Mouse (Mus musculus) cerebellum, postnatal 10 days (tissue): ENCODE results near the gene Rfx4.

Source experiments
- DNase-seq, 2 experiments: peaks; one replicate each; pipeline ENCODE4 v3.0.0; 2021; ENCODE audit warnings: mixed read lengths in 2 of 2

The Rfx4 gene

DNA sequence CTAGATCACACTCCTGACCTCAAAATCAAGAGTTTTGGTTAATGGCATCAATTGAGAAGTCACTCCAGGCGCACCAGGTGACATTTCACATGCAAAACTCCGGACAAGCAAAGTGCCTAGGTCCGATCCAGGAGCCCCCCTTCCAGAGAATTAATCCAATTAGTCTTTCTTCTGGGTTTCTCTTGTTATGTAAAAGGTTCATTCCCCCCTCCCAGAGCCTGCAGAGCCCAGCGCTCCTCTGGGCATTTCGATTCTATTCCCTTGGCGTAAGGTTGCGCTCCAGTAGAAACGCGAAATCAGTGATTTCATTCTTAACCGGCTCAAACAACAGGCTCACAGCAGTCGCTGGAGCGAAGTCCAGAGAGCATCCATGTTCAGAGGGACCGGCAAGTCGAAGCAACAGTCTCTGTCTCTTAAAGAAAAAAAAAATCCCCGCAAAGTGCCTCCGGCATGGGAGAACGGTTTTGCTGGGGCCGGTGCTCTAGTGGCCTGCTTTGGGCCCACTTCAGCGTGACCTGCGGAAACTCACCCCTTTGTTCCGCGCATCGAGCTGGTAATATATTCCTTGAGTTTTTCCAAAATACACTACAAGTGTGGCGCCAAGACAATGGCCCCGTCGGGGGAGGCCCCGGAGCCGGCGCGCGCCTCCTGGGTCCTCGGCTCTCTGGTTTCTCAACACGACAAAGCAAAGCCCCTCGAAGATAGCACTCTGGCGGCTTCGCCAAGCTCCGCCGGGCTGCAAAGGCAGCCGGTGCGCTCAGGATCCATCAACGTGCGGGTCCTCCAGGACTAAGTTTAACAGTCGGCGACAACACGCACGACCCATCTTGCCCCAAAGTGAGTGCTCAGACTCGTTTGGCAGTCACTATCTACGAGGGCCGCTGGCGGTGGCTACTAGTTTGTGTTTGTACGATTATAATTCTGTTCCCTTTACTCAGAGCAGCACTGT lies 2.9 kb downstream of the Rfx4 start:
- no peak for DNase-seq

DNA sequence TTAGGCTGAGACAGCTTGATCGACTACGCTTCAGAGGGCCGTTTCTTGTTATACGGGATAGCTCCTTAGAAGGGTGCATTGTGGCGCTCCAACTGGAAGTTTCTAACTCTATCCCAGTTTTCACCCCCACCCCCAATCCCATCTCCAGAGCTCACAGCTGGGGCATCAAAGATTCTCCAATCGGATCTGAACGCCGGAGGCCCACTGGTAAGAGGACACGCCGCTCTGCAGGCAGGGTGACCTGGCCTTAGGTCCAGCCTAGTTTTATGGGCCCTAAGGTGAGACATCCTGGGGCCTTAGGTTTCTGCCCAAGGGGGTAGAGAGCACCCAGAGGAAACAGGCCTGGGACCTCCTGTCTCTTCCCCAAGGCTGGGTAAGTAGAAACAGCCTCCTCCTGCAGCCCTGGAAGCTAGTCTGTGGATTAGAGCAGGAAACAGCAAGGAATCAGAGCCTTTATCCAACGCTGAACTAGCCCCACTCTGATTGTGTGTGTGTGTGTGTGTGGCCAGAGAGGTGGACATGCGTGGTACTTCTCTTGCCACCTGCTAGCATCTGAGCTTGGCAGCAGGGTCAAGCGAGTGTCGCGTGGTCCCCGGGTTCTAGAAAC lies 3.8 kb downstream of the Rfx4 start:
- no peak for DNase-seq

DNA sequence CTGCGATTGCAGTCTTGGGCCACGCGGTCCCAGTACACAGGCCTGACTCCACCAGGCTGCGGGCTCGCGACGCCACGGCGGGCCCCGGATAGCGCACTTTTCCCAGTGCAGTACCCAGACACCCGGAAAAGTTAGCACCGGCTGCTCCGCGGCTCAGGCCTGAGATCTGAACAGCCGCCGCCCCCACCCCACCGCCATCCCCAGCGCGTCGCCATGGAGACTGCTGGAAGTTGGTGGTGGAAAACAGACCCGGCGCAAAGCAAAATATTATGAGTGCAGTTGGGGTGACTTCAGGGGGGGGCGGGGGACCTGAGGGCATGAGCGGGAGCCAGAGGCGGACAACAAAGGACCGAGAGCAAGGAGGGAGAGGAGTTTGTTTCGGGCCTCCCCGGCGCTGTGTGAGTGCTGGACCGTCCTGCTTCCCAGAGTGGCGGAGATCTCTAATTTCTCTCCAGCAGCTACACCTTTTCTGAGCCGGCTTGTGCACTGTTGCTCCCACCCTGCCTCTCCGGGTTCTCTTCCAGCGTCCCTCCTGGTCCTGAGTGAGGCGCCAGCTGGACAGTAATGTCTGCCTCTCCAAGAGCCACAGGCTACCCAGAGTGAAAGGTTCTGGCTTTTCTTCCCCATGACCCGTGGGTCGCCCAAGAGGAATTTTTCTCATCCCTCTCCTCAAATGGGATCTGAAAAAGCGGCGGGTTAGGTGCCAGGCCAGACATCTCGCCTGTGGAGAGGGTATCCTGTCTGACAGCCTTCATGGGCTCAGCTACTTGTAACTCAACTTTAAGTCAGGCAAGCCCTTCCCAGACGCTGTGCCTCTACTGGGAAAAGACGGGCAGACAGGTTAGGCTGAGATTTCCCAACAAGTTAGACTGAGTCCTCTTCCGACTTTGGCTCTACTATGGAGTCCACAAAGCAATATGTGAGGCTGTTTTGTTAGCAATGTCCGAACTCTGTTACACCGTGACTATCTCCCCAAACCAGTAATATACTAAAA lies 4.6 kb downstream of the Rfx4 start:
- DNase-seq = peak; percentile 47 to 57

DNA sequence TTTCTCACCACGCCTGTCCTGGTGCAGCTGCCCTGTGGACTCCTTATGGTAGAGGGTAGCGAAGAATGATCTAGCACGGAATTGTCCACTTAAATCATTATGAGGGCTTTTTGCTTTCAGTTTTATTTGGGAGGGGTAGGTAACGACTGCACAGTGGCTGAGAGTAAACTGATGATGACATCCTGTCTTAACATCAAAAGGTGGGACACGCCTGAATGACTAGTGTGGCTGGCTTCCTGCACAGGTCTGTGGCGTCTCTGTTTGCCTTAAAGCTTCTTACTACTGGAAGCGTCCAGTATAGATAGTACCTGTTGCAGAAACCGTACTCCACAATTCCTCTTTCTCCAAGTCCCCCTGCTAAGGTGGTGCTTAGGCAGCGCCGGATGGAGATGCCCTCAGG lies 12.9 kb downstream of the Rfx4 start:
- DNase-seq = no peak

DNA sequence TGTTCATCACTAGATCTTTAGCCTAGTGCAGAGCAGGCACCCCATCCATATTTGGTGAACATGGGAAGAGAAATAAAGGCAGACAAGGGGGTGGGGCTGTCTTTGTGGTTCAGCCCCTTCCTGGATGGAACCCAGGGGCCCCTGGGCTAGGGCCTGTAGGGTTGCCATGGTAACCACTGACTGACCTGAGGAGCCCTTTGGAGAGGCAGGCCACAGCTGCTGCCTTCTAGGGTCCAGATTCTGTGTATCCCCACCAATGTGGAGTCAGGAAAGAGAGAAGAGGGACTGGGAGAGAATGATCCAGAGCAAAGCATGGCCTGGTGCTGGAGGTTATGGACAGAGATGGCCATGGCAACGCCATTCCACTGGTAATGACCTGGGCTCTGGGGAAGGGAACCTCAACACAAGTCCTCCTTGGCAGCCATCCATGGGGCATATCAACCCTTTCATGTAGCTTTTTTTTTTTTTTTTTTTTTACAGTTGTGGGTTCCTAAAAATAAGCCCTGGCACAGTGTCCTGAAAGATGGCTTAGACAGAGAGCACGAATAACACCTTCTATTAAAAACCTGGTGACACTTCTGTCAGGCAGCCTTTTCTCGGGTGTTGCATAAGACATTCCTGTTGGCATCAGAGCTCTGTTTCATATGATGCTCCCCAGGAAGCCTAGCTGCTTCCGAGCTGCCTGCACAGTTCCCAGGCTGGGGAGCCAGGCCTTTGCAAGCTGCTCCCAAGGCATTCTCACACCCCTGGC lies 16.7 kb downstream of the Rfx4 start:
- peak; percentile 51 to 56 for DNase-seq

DNA sequence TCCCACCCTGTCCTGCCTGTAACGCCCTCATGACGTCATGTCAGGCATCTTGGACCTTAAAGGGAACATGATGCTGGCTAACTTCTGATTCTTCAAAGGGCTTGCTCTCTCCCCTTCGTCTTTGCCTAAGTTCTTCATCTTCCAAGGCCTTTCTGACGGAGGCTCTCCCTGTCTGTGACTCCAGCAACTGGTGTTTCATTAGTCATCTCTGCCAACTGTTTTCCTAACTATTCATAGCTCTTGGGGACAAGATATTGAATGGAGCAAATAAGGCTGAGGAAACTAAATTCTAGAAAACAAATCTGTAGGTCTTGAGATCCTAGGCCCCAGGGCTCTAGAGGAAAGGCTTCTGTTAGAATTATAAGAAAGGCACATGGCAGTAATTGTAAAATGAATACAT lies 18.0 kb downstream of the Rfx4 start:
- DNase-seq = no peak

DNA sequence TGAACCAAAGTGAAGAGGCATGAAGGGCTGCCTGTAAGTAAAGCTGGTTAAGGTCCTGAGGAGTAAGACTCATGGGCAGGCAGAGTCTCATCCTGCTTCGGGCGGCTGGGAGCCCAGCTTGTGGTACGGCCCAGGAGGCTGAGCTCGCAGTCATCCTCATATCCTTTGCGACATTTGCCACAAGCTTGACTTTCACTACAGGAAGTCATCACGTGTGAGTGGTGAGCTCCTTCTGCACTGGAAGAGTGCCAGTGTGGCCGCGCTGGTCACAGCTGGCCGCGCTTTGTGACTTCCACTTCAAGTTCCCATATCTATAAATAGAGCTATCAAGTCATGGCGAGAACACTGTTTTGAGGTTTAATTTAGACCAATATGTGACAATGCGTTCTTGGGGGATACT lies 18.7 kb downstream of the Rfx4 start:
- DNase-seq = peak; percentile 44 to 53

DNA sequence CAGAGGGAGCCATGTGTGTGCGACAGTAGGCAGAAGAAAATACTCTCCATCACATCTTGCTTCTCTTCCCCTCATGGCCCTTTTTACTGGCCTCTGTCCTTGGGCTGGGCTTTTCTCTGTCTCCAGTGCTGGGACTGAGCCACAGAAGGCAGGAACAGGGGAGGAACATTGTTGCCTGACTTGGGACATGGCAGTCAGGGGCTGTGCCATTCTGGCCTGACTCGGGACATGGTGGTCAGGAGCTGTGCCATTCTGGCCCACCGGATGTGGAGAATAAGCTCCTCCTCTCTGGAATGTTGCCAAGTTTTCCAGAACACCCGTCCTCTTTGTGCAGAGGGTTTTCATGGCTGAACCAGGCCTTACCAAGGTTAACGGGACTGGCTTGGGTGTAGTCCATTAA lies 21.2 kb downstream of the Rfx4 start:
- DNase-seq = peak in 1 of 2 experiments; percentile 27

DNA sequence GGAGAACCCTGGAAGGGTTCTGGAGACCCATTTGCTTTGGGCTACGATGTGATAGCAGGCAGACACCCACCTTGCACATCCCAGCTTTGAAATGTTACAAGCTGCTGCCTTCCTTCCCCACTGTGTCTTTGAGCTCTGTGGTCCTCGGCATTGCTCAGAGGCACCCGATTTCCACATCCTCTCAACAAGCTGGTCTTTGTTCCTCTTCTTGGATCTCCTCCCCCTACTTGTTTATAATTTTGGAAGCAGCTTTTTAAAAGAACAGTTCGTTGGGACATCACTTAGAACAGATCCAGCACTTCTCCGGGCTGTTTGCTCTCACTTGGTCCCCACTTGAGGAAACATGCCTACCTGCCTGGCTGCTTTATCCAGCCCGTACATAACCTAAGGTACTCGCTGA lies 22.1 kb downstream of the Rfx4 start:
- DNase-seq = no peak

DNA sequence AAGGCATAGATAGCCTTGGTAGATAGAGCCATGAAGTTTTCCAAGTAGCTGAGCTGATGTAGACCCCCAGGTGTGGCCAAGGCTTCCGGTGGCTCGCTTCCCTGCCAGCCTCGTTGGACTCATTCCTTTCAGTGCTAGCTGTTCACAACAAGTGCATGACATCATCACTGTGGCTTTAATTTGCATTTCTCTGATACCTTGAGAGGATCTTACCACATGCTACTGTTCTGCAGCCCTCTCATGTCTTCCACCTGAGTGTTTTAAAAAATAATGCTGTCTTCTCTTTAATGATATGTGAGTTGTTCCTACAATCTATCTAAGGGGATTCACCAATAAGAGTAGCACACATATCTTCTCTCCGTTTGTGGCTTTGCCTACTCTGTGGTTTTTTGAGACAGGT lies 25.0 kb downstream of the Rfx4 start:
- DNase-seq = no peak

DNA sequence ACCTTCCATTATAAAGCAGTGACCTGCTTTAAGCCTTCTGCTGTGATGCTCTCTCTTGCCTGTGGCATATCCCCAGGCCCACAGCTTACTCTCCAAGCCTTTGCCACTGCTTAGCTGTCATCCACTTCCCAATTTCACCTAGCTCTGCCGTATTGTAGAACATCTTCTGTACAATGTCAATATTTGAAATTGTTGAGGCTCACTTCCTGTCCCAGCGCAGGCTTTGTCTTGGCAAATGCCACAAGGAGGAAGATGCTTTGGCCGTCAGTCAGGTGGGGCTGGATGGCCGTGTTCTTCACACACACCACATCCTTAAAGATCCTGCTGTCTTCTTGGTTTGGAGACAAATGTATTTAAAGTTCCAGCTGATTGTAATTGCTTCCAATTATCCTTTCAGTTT lies 29.5 kb downstream of the Rfx4 start:
- DNase-seq = no peak

DNA sequence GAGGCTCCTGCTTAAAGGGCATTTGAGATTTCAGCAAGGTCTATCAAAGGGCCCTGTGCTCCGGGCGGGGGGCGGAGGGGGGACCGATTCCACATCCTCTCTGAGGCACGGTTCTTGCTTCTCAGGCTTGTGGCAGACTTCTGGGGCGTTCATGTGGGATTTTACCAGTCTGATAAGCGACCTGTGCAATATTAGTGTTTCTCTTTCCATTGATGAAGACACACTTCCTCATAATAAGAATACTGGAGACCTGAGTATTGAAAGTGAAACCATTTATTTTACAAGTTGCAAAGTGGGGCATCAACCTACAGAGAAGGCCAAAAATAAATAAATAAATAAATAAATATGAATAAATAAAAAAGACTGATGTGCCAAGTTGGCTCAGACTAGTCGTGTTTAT lies 34.5 kb downstream of the Rfx4 start:
- DNase-seq = no peak

DNA sequence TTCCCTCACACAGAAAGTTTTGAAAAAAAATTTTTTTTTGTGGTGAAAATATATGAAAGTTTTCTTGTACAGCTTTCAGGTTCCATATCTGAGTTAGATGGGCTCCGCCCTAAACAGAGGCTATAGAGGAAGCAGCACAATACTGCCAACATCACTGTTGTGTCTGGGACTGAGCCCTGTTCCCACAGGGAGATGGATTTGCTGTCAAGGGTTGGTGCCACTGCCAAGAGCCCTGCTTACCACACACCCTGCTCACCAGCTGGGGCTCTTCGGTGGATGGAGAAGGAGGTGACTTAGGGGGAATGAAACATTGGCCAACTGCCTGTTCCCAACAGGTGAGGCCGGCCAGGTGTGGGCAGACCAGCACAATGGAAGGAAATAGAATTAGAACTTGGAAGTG lies 35.3 kb downstream of the Rfx4 start:
- peak; percentile 20 to 53 for DNase-seq

DNA sequence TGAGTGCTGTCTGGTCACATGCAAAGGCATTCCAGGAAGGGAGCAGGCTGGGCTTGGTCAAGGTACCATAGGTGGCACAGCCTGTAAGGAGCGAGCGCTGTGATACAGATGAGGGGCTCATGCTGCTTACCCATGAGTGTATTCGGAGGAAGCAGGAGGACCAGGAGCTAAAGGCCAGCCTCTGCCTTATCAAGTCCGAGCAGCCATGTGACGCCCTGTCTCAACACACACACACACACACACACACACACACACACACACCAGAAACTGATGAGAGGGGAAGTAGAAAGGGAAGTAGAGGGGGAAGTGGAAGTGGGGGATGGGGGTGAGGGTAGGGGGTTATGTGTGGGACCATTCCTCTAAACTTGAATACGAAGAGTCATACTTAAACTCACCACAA lies 45.7 kb downstream of the Rfx4 start:
- DNase-seq = no peak

DNA sequence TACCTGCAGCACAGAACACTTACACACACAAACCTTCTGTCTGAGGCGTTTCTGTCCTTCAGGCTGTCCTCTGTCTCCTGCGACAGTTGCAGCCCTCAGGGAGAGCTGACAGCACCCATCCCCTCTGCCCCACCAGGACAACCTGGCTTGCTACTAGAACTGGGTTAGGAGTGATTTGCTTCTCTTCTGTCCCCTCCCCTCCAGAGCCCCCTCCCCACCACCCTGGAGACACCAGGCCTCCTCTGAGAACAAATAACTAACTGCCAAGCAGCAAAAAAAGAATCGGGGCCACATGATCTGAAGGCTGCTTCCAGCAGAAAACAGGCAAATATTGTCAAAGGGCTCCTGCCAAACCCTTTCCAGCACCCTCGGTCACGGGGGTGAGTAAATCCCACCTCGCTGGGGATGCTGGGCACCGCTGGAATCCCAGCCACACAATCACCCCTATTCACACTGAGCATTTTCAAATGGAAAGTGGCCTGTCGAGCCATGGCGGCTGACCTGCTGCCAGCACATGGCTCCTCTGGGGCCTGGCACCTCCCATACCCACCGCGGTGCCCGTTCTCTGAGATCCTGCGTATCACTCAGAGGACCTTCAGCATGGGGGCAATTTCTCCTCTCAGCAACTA lies 47.5 kb downstream of the Rfx4 start:
- peak; percentile 28 to 41 for DNase-seq

DNA sequence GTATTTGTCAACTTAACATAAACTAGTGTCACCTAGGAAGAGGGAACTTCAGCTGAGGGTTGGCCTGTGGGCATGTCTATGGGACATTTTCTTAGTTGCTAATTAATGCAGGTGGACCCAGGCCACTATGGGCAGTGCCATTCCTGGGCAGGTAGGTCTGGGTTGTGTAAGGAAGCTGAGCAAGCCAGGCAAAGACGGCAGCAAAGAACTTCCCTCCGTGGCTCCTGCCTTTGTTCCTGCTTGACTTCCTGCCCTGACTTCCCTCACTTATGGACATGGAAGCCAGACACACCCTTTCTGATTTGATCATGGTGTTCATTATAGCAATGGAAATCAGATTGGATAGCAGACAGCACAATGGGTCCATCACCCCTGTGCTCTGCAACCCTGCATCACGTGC lies 49.7 kb downstream of the Rfx4 start:
- DNase-seq = no peak

DNA sequence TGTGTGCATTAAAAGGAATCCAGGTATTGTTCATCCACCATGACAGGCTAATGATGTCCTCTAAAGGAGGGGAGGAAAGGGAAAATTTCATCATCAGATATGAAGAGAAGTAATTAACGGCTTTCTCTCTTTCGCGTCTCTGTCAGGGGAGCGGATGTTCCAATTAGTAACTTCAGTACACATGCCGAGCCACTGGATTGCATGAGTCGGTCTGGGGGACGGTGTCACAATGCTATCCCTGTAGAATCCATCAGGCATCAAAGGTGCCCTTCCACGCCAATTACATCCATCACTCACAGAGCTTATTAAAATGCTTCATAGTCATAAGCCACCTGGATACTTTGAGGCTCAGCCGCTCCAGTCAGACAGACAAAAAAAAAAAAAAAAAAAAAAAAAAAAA lies 51.3 kb downstream of the Rfx4 start:
- DNase-seq = no peak

DNA sequence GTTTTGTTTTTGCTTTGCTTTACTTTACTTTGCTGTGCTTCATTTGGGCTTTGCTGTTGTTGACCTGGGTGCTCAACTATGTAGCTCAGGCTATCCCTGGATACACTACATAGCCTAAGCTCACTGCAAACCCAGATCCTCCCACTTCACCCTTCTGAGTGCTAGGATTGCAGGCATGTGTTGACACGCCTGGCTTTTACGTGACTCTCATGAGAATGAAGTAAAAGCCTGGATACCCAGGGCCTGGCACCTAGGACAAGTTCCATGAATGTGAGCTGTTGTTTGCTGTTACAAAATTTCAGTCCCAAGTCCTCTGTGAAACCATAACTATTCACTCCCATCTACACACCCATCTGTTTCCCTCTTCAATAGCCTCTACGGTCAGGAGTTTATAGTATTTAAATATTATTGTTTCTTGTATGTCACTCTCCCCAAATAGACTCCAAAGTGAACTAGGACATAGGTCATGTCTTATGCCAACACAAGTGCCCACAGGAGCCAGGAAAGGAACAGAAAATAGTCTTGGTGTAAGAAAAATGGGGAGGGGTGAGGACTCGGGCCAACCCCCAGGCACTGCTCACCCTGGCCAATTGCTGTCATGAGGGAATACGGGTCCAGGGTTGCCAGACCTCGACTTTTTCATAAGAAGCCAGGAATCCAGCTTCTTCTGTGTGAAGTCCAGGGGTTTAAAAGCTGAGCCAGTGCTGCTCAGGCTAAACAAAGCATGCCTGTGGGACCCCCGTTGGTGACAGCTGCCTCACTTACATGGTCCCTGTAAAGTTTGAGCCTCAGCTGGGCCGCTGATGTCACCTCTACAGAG lies 54.4 kb downstream of the Rfx4 start:
- DNase-seq = peak; percentile 34 to 58

DNA sequence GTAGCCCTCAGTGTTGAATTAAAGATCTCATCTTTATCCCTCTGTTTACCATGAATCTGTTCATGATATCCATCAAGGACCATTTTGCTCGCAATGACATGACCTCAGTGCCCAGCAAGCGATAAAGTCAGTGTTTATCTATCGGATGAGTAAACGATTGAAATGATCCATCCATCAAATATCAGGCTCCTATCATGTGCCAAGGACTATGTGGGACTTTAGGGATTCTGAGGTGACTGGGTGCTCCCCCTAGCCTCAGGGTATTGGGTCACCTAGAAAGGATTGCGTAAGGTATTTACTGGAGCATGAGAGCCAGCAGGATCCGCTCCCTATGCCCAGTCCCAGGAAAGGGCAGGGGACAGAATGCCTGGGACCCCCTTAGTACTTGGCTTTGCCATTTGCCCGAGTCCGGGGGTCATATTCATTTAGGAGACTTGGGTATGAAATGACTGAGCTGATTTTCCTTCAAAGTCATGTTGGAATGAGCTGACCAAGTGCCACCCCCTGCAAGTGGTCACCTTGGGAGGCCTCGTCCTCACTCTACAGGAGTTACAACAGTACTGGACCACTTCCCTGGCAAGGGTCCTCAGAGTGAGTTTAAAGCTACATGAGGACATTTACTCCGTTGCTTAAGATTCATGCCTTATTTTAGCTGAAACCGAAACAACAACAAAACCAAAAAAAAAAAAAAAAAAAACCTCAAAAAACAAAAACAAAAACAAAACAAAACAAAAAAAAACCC lies 55.5 kb downstream of the Rfx4 start:
- DNase-seq = peak; percentile 21 to 29

DNA sequence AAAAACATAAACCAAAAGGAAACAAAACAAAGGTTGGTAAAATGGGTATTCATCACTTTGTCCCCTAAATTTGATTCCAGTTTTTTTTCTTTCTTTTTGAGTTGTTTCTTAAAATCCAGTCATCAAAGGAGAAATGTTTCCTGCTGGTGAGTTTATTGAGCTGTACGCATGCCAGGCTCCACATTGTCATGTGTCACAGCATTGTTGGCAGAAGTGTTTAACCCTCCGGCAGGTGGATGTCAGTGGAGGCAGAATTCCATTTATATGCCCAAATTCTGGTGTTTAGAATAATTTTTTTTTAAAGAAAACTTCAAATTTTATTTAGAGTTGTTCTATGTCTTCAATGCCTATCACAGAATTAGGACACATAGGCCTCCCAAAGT lies 56.0 kb downstream of the Rfx4 start:
- peak; percentile 59 to 63 for DNase-seq
